Mouse (Mus musculus) intestine, embryonic 16.5 days (tissue): ENCODE measurements around the gene Tmem200c. TPM values are rescaled to one million over a fixed set of nuclear protein-coding genes. Genes with fewer than 3 reads are reported as not detected.

Experiments
- ATAC-seq: fragments of 200-750 bp; cut with Nextera tagmentation; 2 replicates; pipeline ENCODE4 v1.8.0; 2017; ENCODE audit warnings: moderate TSS enrichment, moderate library complexity
- H3K27ac ChIP-seq: fragments of 300-500 bp; sonication (generic); 2 replicates; pipeline ENCODE4 v1.5.1; 2014; ENCODE audit warnings: mild to moderate bottlenecking, low read length
- H3K27me3 ChIP-seq: fragments of 300-500 bp; sonication (generic); replicated peaks from 2 replicates; pipeline ENCODE4 v1.6.1; 2014; ENCODE audit warnings: low read length, control low read depth, mixed read lengths; ENCODE audit not compliant: control insufficient read depth, insufficient read depth
- H3K36me3 ChIP-seq: fragments of 300-500 bp; sonication (generic); 2 replicates; pipeline ENCODE4 v1.6.1; 2014; ENCODE audit warnings: low read length, control low read depth; ENCODE audit not compliant: control insufficient read depth, insufficient read depth
- H3K4me1 ChIP-seq: fragments of 300-500 bp; sonication (generic); 2 replicates; pipeline ENCODE4 v1.6.1; 2014; ENCODE audit warnings: low read length, control low read depth, mixed read lengths; ENCODE audit not compliant: control insufficient read depth, insufficient read depth
- H3K4me2 ChIP-seq: fragments of 300-500 bp; sonication (generic); 2 replicates; pipeline ENCODE4 v1.6.1; 2014; ENCODE audit warnings: low read depth, low read length, control low read depth
- H3K4me3 ChIP-seq: fragments of 300-500 bp; sonication (generic); 2 replicates; pipeline ENCODE4 v1.5.1; 2014; ENCODE audit warnings: mild to moderate bottlenecking, low read length
- H3K9ac ChIP-seq: fragments of 300-500 bp; sonication (generic); 2 replicates; pipeline ENCODE4 v1.6.1; 2014; ENCODE audit warnings: low read depth, low read length
- H3K9me3 ChIP-seq: fragments of 300-500 bp; sonication (generic); 2 replicates; pipeline ENCODE4 v1.6.1; 2016; ENCODE audit warnings: low read length, control low read depth; ENCODE audit not compliant: control insufficient read depth
- WGBS: fragments of 180-500 bp; shearing (Covaris S2); extraction: QIAGEN DNeasy Blood & Tissue Kit; methylation state at CpG from one replicate; pipeline ENCODE4 v1.1.7; 2014; 5-methylcytosine and 5-hydroxymethylcytosine counted together
- polyA plus RNA-seq: library from polyadenylated mRNA; unstranded; fragments of >200 nt; fragmentation: Nextera tagmentation; extraction: Ambion mirVana; gene quantifications from 2 replicates; pipeline ENCODE4 v1.2.1, GENCODE M21; 2015

Tmem200c gene
- polyA plus RNA-seq, 1 experiment from 2014 or later = 0.10 TPM

- peaks cover 10% of the 10 kb centered on the region for H3K4me1 ChIP-seq
- no peak for ATAC-seq
- WGBS = 91% methylated on average over 5 of the region's 5 CpGs
- H3K27me3 ChIP-seq = peaks cover 2% of the 10 kb centered on the region; the same call in 1 of the 2 replicates
- H3K9ac ChIP-seq = no peak overlapping the region
- no peaks in the 10 kb centered on the region for H3K9me3 ChIP-seq
- no peak overlapping the region for H3K4me2 ChIP-seq
- H3K27ac ChIP-seq = no peak overlapping the region
- no peak overlapping the region for H3K4me3 ChIP-seq
- no peaks in the 10 kb centered on the region for H3K36me3 ChIP-seq
Observed at GRCm38 (mm10) chr17:68845931-68846330, 19.5 kb downstream of the Tmem200c start.

GRCm38 (mm10) chr17:68848739-68849138 lies 22.3 kb downstream of the Tmem200c start:
- Histone ChIP-seq H3K9me3 (no peaks in the 10 kb centered on the region), H3K4me3 (no peak overlapping the region), H3K4me1 (no peaks in the 10 kb centered on the region), H3K4me2 (no peak overlapping the region), H3K36me3 (no peaks in the 10 kb centered on the region), H3K27ac (no peak overlapping the region), H3K9ac (no peak overlapping the region), H3K27me3 (no peaks in the 10 kb centered on the region)
- 76% methylated on average over 6 of the region's 6 CpGs for WGBS
- no peak for ATAC-seq

GRCm38 (mm10) chr17:68852171-68852966 lies 25.9 kb downstream of the Tmem200c start:
- Histone ChIP-seq H3K9ac (no peak overlapping the region), H3K4me2 (no peak overlapping the region), H3K36me3 (no peaks in the 10 kb centered on the region), H3K4me3 (no peak overlapping the region), H3K9me3 (no peaks in the 10 kb centered on the region), H3K4me1 (no peaks in the 10 kb centered on the region), H3K27me3 (no peaks in the 10 kb centered on the region), H3K27ac (no peak overlapping the region)
- 80% methylated on average over 7 of the region's 7 CpGs for WGBS
- no peak for ATAC-seq

DNA sequence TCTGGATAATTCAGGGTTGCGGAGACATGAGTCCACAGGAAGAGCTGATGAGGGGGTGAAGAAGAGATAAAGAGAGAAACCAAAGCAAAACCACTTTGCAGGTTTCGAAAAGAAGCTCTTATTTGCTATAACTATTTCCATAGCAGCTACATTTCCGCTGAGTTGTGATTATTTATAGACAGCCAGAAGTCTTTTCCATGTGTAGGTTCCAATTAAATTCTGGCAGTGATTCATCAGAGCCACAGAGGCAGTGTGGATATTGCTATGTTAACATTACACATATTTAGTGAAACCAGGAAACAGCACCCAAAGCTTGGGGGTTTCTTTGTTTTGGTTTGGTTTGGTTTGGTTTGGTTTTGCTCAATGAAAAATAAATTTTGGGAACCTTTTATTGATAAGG lies 37.8 kb downstream of the Tmem200c start:
- no peak overlapping the region for H3K9ac ChIP-seq
- no peak overlapping the region for H3K4me3 ChIP-seq
- no peaks in the 10 kb centered on the region for H3K4me1 ChIP-seq
- H3K4me2 ChIP-seq = no peak overlapping the region
- H3K9me3 ChIP-seq = no peaks in the 10 kb centered on the region
- H3K27ac ChIP-seq = no peak overlapping the region
- H3K27me3 ChIP-seq = no peaks in the 10 kb centered on the region
- no peaks in the 10 kb centered on the region for H3K36me3 ChIP-seq
- 82% methylated on average over 3 of the region's 3 CpGs for WGBS
- no peak for ATAC-seq

DNA sequence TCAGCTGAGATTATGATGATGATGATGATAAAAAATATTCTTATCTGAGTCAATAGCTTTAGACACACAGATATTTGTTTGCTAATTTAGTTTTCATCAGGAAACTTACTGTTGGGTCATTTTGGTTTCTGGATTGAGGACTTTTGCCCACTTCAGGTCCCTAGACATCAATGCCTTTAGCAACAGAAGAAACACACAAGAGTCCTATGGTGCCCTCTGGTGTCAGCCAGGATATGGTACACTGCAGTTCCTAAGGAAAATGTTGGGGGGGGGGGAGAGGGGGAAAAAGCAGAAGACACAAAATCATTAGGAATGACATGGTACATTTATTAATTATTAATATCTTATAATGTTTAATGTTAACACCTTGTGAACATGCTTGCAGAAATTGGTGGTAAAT lies 42.0 kb downstream of the Tmem200c start:
- no peak overlapping the region for H3K4me2 ChIP-seq
- no peak overlapping the region for H3K9ac ChIP-seq
- H3K27me3 ChIP-seq = no peaks in the 10 kb centered on the region
- no peaks in the 10 kb centered on the region for H3K36me3 ChIP-seq
- no peaks in the 10 kb centered on the region for H3K9me3 ChIP-seq
- ATAC-seq = no peak
- no peak overlapping the region for H3K4me3 ChIP-seq
- H3K4me1 ChIP-seq = no peaks in the 10 kb centered on the region
- no peak overlapping the region for H3K27ac ChIP-seq

- 60% methylated on average over 8 of the region's 8 CpGs for WGBS
Observed at GRCm38 (mm10) chr17:68874021-68874420, 47.6 kb downstream of the Tmem200c start.

DNA sequence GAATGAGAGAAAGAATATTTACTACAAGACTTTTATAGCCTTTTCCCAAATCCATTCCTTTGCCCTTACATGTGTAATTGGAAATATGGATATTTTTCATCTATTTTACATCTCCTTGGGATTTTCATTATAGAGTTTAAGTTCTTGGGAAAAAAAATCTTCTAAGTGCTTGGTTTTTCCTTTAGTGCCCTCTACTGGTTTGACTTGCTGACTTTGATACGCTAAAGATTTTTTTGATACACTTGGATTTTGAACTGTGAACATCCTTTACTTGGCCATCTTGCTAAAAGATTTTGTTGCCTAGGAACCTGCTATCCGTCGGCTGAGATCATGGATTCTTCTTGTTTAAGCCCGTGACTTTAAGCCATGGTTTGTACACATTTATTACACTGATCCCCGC lies 48.8 kb downstream of the Tmem200c start:
- Histone ChIP-seq H3K4me1 (no peaks in the 10 kb centered on the region), H3K36me3 (no peaks in the 10 kb centered on the region), H3K27ac (no peak overlapping the region), H3K27me3 (no peaks in the 10 kb centered on the region), H3K4me3 (no peak overlapping the region), H3K9me3 (no peaks in the 10 kb centered on the region), H3K9ac (no peak overlapping the region), H3K4me2 (no peak overlapping the region)
- no peak for ATAC-seq
- WGBS = 64% methylated on average over 5 of the region's 5 CpGs

More at GRCm38 (mm10) chr17:68874021-68874420, 47.6 kb downstream of the Tmem200c start:
- no peak for ATAC-seq
- Histone ChIP-seq H3K27ac (no peak overlapping the region), H3K4me1 (no peaks in the 10 kb centered on the region), H3K9me3 (no peaks in the 10 kb centered on the region), H3K9ac (no peak overlapping the region), H3K36me3 (no peaks in the 10 kb centered on the region), H3K4me3 (no peak overlapping the region), H3K27me3 (no peaks in the 10 kb centered on the region), H3K4me2 (no peak overlapping the region)

- Histone ChIP-seq H3K36me3 (no peaks in the 10 kb centered on the region), H3K27me3 (no peaks in the 10 kb centered on the region), H3K9me3 (no peaks in the 10 kb centered on the region), H3K4me3 (no peak overlapping the region), H3K4me2 (no peak overlapping the region), H3K9ac (no peak overlapping the region), H3K4me1 (no peaks in the 10 kb centered on the region), H3K27ac (no peak overlapping the region)
- no peak for ATAC-seq
- WGBS = 85% methylated on average over 10 of the region's 10 CpGs
Observed at GRCm38 (mm10) chr17:68875917-68876495, 49.6 kb downstream of the Tmem200c start.

DNA sequence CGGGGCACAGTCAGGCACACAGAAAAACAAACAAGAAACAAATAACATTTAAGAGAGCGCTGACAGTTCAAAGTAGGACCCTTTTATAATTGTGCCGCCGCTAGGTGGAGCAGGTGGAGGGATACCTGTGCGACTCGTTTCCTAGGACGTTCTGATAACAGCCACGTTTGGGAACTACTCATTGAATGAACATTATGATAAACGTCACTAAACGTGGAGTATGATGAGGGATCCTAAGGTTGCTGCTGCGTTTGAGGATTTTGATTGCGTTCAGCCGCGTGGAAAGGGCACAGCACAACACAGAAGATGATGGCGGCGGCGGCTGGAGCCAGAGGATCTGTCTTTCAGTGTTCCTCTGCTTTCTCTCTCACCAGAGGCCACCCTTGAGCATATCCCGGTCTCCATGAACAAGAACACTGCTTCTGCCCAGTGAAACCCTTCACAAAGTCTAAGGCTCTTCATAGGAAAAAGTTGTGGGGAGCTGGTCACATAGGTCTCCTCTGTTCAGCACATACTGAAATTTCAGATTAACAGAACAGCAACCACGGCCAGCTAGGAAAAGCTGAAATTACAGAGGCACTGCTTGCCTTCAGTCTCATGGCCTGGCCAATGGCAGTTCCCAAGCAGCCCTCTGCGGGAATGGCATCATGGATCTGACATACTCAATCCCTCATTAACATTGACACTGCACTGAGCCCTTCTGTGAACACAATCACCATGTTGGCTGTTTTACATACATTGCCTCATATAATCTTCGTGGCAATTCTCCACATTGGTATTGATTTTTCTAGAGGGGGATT lies 55.5 kb downstream of the Tmem200c start:
- WGBS = 13% methylated on average over 21 of the region's 21 CpGs
- peak; percentile 69 for ATAC-seq

More for the DNA sequence above, 55.5 kb downstream of the Tmem200c start:
- Histone ChIP-seq H3K9ac (peak overlapping the region; percentile 45; the same call in 1 of the 2 replicates), H3K27ac (no peak overlapping the region), H3K4me3 (peak overlapping the region; percentile 48), H3K4me1 (peaks cover 4% of the 10 kb centered on the region), H3K36me3 (no peaks in the 10 kb centered on the region), H3K9me3 (no peaks in the 10 kb centered on the region), H3K4me2 (peak overlapping the region; percentile 67), H3K27me3 (no peaks in the 10 kb centered on the region)
